Mouse (Mus musculus) heart, embryonic 16.5 days (tissue): Measurements from ENCODE around the gene Cul7. TPM values are rescaled to one million over a fixed set of nuclear protein-coding genes. Genes with fewer than 3 reads are reported as not detected.

Source experiments
- ATAC-seq: fragments of 200-750 bp; cut with Nextera tagmentation; replicated peaks from 2 replicates; pipeline ENCODE4 v1.8.0; 2017; ENCODE audit warnings: moderate number of reproducible peaks; ENCODE audit not compliant: insufficient read depth, low FRiP score; ENCODE audit errors: extremely low read depth
- H3K27ac ChIP-seq: fragments of 300-500 bp; sonication (generic); 2 replicates; pipeline ENCODE4 v1.5.1; 2014; ENCODE audit warnings: mild to moderate bottlenecking, low read length, control low read depth, moderate library complexity
- H3K27me3 ChIP-seq: fragments of 300-500 bp; sonication (generic); 2 replicates; pipeline ENCODE4 v1.6.1; 2014; ENCODE audit warnings: low read length, mixed read lengths; ENCODE audit not compliant: control insufficient read depth, insufficient read depth
- H3K36me3 ChIP-seq: fragments of 300-500 bp; sonication (generic); 2 replicates; pipeline ENCODE4 v1.6.1; 2014; ENCODE audit not compliant: control insufficient read depth, insufficient read depth
- H3K4me1 ChIP-seq: fragments of 300-500 bp; sonication (generic); 2 replicates; pipeline ENCODE4 v1.6.1; 2014; ENCODE audit warnings: low read length, mixed read lengths; ENCODE audit not compliant: control insufficient read depth, insufficient read depth
- H3K4me2 ChIP-seq: fragments of 300-500 bp; sonication (generic); 2 replicates; pipeline ENCODE4 v1.6.1; 2014; ENCODE audit warnings: low read depth, mild to moderate bottlenecking, control low read depth, low read length
- H3K4me3 ChIP-seq: fragments of 300-500 bp; sonication (generic); 2 replicates; pipeline ENCODE4 v1.5.1; 2014; ENCODE audit warnings: mild to moderate bottlenecking, control low read depth, low read length
- H3K9ac ChIP-seq: fragments of 300-500 bp; sonication (generic); 2 replicates; pipeline ENCODE4 v1.6.1; 2014; ENCODE audit warnings: low read length, control low read depth
- H3K9me3 ChIP-seq: fragments of 300-500 bp; sonication (generic); replicated peaks from 2 replicates; pipeline ENCODE4 v1.6.1; 2016; ENCODE audit warnings: low read length; ENCODE audit not compliant: control insufficient read depth
- WGBS: fragments of 180-500 bp; shearing (Covaris S2); extraction: QIAGEN DNeasy Blood & Tissue Kit; methylation state at CpG from one replicate; pipeline ENCODE4 v1.1.7; 2014; 5-methylcytosine and 5-hydroxymethylcytosine counted together
- polyA plus RNA-seq: library from polyadenylated mRNA; unstranded; fragments of >200 nt; fragmentation: Nextera tagmentation; extraction: Ambion mirVana; gene quantifications from 2 replicates; pipeline ENCODE4 v1.2.1, GENCODE M21; 2015

Cul7 gene
- polyA plus RNA-seq, 1 experiment from 2014 or later: 39.8 TPM

DNA sequence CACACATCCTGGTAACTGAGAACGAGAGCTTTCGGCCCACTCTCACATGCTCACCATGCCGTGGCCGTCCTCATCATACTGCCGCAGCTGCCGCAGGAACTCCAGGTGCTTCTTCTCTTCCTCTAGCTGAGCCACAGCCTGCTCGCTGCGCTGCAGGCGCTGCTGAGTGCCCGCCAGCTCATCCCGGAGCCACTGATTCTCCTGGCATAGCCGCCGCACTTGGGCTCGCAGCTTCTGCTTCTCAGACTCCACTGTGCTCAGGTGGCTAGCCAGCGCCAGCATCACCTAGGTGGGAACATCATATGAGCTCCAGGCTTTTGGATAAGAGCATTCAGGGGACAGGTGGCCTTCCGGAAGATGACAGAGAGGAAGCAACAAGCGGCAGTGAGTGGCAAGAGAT, 8.1 kb upstream of the Cul7 start:
- Histone ChIP-seq H3K4me1 (peaks cover 18% of the 10 kb centered on the region), H3K9me3 (no peaks in the 10 kb centered on the region), H3K36me3 (peaks cover 13% of the 10 kb centered on the region; the same call in 1 of the 2 replicates), H3K9ac (no peak overlapping the region), H3K4me2 (no peak overlapping the region), H3K27ac (no peak overlapping the region), H3K4me3 (no peak overlapping the region), H3K27me3 (no peaks in the 10 kb centered on the region)
- ATAC-seq: no peak
- 89% methylated on average over 17 of the region's 17 CpGs for WGBS

DNA sequence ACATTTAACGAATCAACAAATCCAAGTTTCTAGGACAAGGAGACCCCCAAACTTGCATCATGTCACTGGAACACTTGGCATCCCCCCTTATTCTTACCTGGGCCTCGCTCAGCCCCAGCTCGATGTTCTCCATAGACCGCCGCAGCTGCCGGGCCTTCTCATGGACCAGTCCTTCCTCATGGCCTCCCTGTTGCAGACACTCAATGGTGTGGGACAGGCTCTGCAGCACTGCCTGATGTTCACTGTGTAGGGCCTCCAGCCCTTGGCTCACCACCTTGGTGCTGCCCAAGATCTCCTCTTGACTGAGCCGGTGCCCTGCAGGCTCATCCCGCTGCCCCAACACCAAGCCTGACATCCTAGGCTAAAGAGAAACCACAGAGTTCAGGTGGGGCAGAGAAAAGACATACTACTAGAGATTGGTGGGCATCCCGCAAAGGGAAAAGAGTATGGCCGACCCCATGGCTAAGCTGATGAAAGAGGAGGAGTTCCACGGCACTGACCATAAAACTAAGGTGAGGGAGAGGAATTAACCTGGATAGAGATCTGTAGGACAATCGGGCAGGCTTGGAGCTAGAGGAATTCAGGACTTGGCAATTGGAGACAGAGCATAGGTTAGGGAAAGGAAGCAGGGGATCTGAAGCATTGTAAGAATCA, 5.9 kb upstream of the Cul7 start:
- H3K27ac ChIP-seq: no peak overlapping the region
- ATAC-seq: no peak
- 86% methylated on average over 12 of the region's 12 CpGs for WGBS

DNA sequence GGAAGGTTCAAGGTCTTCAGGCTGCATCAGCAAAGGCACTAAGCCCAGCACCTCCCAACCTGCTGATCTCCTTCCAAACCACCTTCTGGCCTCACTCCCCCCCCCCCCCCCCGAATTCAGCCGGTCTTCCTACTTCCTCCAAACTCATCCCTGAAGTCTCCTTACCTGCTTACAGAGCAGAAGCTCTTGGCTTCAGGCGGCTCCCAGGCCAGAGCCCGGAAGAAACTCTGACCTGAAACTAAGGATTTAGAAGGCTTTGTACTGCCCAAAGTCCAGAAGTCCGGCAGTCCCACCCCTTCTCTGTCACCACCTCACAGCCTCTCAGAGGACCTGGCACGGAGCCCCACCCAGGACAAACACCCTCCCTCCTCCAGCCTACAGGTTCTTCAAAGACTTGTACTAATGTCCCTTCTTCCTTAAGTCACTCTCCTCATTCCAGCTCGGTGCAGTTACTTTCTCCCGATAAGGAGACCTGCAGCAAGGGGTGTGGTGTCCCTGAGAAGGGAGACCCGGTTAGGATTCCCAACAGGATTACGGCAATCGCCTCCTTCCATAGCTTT, 5.1 kb upstream of the Cul7 start:
- ATAC-seq: no peak

More for the DNA sequence above, 5.9 kb upstream of the Cul7 start:
- H3K36me3 ChIP-seq: peaks cover 18% of the 10 kb centered on the region; the same call in 1 of the 2 replicates
- H3K4me2 ChIP-seq: peak overlapping the region; percentile 81
- no peaks in the 10 kb centered on the region for H3K9me3 ChIP-seq
- H3K27me3 ChIP-seq: no peaks in the 10 kb centered on the region
- H3K4me3 ChIP-seq: peak overlapping the region; percentile 74; the same call in 1 of the 2 replicates
- peaks cover 17% of the 10 kb centered on the region for H3K4me1 ChIP-seq
- H3K9ac ChIP-seq: peak overlapping the region; percentile 39; the same call in 1 of the 2 replicates

GRCm38 (mm10) chr17:46645561-46646321, 4.4 kb upstream of the Cul7 start, which contains the start of the genes Klc4 and Mrpl2:
Gene Klc4 (minus strand): TSS chr17:46646022.
Gene Mrpl2 (plus strand): TSS chr17:46646229.
- H3K9me3 ChIP-seq: no peaks in the 10 kb centered on the region
- under 1% methylated on average over 53 of the region's 53 CpGs for WGBS

More for the DNA sequence above, 5.1 kb upstream of the Cul7 start:
- Histone ChIP-seq H3K4me2 (peak overlapping the region; percentile 81), H3K9ac (peak overlapping the region; percentile 78), H3K27ac (peak overlapping the region; percentile 68), H3K9me3 (no peaks in the 10 kb centered on the region), H3K4me1 (peaks cover 22% of the 10 kb centered on the region), H3K36me3 (peaks cover 18% of the 10 kb centered on the region; the same call in 1 of the 2 replicates), H3K4me3 (peak overlapping the region; percentile 74), H3K27me3 (no peaks in the 10 kb centered on the region)
- WGBS: 8% methylated on average over 10 of the region's 11 CpGs

DNA sequence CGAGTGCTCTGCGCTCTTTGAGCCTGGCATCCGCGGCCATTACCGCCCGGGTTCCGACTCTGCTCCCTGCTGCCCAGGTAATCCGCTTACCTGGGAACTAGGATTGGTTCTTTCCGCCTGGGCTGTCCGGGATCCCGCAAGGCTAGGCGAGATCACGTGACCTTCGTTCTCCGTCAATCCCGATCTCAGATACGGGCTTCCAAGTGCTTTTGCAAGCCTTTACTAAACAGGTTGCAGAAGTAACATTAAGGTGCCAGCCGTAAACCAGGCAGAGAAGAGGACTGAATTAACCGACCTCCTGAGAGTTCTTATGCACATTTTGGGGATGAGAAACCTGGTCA, 3.8 kb upstream of the Cul7 start:
- no peaks in the 10 kb centered on the region for H3K27me3 ChIP-seq
- peaks cover 11% of the 10 kb centered on the region; the same call in 1 of the 2 replicates for H3K36me3 ChIP-seq
- no peaks in the 10 kb centered on the region for H3K9me3 ChIP-seq
- WGBS: under 1% methylated on average over 19 of the region's 19 CpGs
- H3K4me3 ChIP-seq: peak overlapping the region; percentile 74
- peak overlapping the region; percentile 83 for H3K9ac ChIP-seq
- peak overlapping the region; percentile 73 for H3K27ac ChIP-seq
- peaks cover 26% of the 10 kb centered on the region for H3K4me1 ChIP-seq
- peak overlapping the region; percentile 84 for H3K4me2 ChIP-seq
- ATAC-seq: no peak; the same call in 1 of the 2 replicates

More at GRCm38 (mm10) chr17:46645561-46646321, 4.4 kb upstream of the Cul7 start, which contains the start of the genes Klc4 and Mrpl2:
- peak; percentile 74 for ATAC-seq
- Histone ChIP-seq H3K9ac (peak within 1 kb of the TSS; percentile 83), H3K27ac (peak within 1 kb of the TSS; percentile 73), H3K36me3 (peaks cover 14% of the 10 kb centered on the region; the same call in 1 of the 2 replicates), H3K27me3 (no peaks in the 10 kb centered on the region), H3K4me3 (peak within 1 kb of the TSS; percentile 74), H3K4me2 (peak within 1 kb of the TSS; percentile 84), H3K4me1 (peaks cover 22% of the 10 kb centered on the region)

GRCm38 (mm10) chr17:46647279-46647678, 2.9 kb upstream of the Cul7 start:
- H3K4me2 ChIP-seq: no peak overlapping the region

GRCm38 (mm10) chr17:46648436-46648835, 1.7 kb upstream of the Cul7 start:
- no peaks in the 10 kb centered on the region for H3K27me3 ChIP-seq
- H3K9ac ChIP-seq: no peak overlapping the region
- H3K9me3 ChIP-seq: no peaks in the 10 kb centered on the region
- H3K4me1 ChIP-seq: peaks cover 44% of the 10 kb centered on the region
- no peak overlapping the region for H3K27ac ChIP-seq
- H3K36me3 ChIP-seq: peaks cover 13% of the 10 kb centered on the region
- H3K4me2 ChIP-seq: no peak overlapping the region
- 91% methylated on average over 9 of the region's 9 CpGs for WGBS
- no peak for ATAC-seq
- no peak overlapping the region for H3K4me3 ChIP-seq

More at GRCm38 (mm10) chr17:46647279-46647678, 2.9 kb upstream of the Cul7 start:
- WGBS: 92% methylated on average over 7 of the region's 7 CpGs
- no peak overlapping the region for H3K27ac ChIP-seq
- H3K9me3 ChIP-seq: no peaks in the 10 kb centered on the region
- no peak for ATAC-seq
- H3K27me3 ChIP-seq: no peaks in the 10 kb centered on the region
- H3K4me3 ChIP-seq: no peak overlapping the region
- peaks cover 5% of the 10 kb centered on the region; the same call in 1 of the 2 replicates for H3K36me3 ChIP-seq
- H3K4me1 ChIP-seq: peaks cover 36% of the 10 kb centered on the region
- H3K9ac ChIP-seq: no peak overlapping the region

- Histone ChIP-seq H3K4me1 (peaks cover 39% of the 10 kb centered on the region), H3K27ac (peak overlapping the region; percentile 99), H3K9ac (peak overlapping the region; percentile 97), H3K9me3 (no peaks in the 10 kb centered on the region), H3K27me3 (no peaks in the 10 kb centered on the region), H3K4me2 (peak overlapping the region; percentile 93), H3K36me3 (peaks cover 27% of the 10 kb centered on the region), H3K4me3 (peak overlapping the region; percentile 80)
- ATAC-seq: no peak
- WGBS: 24% methylated on average over 15 of the region's 15 CpGs
These were observed 326 bp upstream of the Cul7 start for GRCm38 (mm10) chr17:46649811-46650210.
